Comparison of ENCODE assay signal across 16 mouse cellular contexts in the genomic region with DNA sequence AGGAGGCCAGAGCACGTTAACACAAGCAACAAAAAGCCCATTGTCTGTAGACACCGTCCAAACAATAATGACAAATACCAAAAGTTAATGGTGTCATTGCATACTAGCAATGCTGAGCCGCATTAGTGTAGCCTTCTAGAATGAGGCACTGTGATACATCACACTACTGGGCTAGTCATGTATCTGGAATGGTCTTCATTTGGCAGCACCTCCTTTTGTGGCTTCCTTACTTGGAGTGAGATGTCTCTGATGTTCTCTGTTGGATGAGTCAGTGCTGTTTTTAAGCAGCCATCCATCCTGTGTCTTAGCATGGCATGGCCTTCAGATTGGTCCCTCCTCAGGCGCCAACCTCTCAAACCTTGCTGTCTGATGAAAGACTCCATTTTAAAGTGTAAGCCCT.
"Had no signal": no experiment of that assay in that cellular context is flagged by ENCODE, and none has a peak within 500 bp of the region (broad histone marks: within the 10 kb centered on the region; RNA-seq: fewer than 3 reads in every experiment).

No protein-coding gene starts in this region.

- H3K27me3 ChIP-seq: limb, embryonic 12.5 days; liver, embryonic 13.5 days; megakaryocyte, embryonic 14.5 days; midbrain, embryonic 15.5 days; neural tube, embryonic 13.5 days had no signal

- DNase-seq: kidney, postnatal 36 days; layer of hippocampus, adult 9-11 months; layer of hippocampus, postnatal 36 days; liver; liver, embryonic 13.5 days; liver, postnatal 0 days; lung, postnatal 10 days; right cerebral cortex, postnatal 14 days; thymus, postnatal 36 days had no signal

- H3K9me3 ChIP-seq: limb, embryonic 12.5 days; liver, embryonic 13.5 days; megakaryocyte, embryonic 14.5 days; midbrain, embryonic 15.5 days; neural tube, embryonic 13.5 days had no signal

- H3K27ac ChIP-seq: kidney, postnatal 0 days; limb, embryonic 12.5 days; liver, embryonic 13.5 days; macrophage; midbrain, embryonic 15.5 days; neural tube, embryonic 13.5 days had no signal

- ATAC-seq: liver, postnatal 0 days; midbrain, embryonic 15.5 days had no signal

- H3K4me1 ChIP-seq: limb, embryonic 12.5 days; midbrain, embryonic 15.5 days; neural tube, embryonic 13.5 days had no signal

- H3K4me2 ChIP-seq: limb, embryonic 12.5 days; liver, embryonic 13.5 days; midbrain, embryonic 11.5 days; midbrain, embryonic 15.5 days; neural tube, embryonic 13.5 days had no signal

- H3K4me3 ChIP-seq: limb, embryonic 12.5 days; liver, embryonic 13.5 days; megakaryocyte, embryonic 14.5 days; midbrain, embryonic 15.5 days; neural tube, embryonic 13.5 days had no signal

- H3K9ac ChIP-seq: limb, embryonic 12.5 days; liver, embryonic 13.5 days; liver, postnatal 0 days; midbrain, embryonic 15.5 days; neural tube, embryonic 13.5 days had no signal
